Mouse (Mus musculus) CH12.LX (cell line): ENCODE results near the gene Lim2. TPM values are rescaled to one million over a fixed set of nuclear protein-coding genes. Genes with fewer than 3 reads are reported as not detected.
A peak's percentile ranks its signal among the peaks of the same experiment; 100 is the strongest.

ENCODE experiments used
- DNase-seq: peaks from one replicate; pipeline ENCODE4 v3.0.0-alpha.2; 2013; ENCODE audit errors: extremely low read depth
- H3K27ac ChIP-seq: 2 replicates; pipeline ENCODE4 v1.5.1; 2012; ENCODE audit warnings: low read depth, mild to moderate bottlenecking, control low read depth, moderate library complexity; ENCODE audit not compliant: insufficient read depth
- H3K27me3 ChIP-seq: replicated peaks from 2 replicates; pipeline ENCODE3; 2012; ENCODE audit warnings: inconsistent platforms
- H3K36me3 ChIP-seq, 2 experiments: replicated peaks in 1 of 2; 2 replicates each; pipeline versions ENCODE3 to v1.6.1; 2012; ENCODE audit warnings: inconsistent platforms in 1 of 2, low read length in 1 of 2, mild to moderate bottlenecking in 1 of 2, mixed read lengths in 1 of 2, moderate library complexity in 1 of 2; ENCODE audit not compliant: control insufficient read depth in 1 of 2, insufficient read depth in 1 of 2
- H3K4me1 ChIP-seq, 2 experiments: 2 replicates each; pipeline ENCODE4 v1.6.1; 2012; ENCODE audit warnings: inconsistent platforms in 1 of 2, moderate library complexity in 1 of 2; ENCODE audit not compliant: insufficient read depth in 2 of 2, control insufficient read depth in 1 of 2
- H3K4me2 ChIP-seq: 2 replicates; pipeline ENCODE4 v1.6.1; 2012; ENCODE audit warnings: low read depth, mild to moderate bottlenecking, control low read depth; ENCODE audit not compliant: poor library complexity, insufficient read depth, severe bottlenecking
- H3K4me3 ChIP-seq, 3 experiments: fragments of 150-350 bp in 1 of 3; sonication (generic) in 1 of 3; replicated peaks in 1 of 3; 2 replicates each; pipeline versions ENCODE3 to v1.5.1; 2011 to 2012; ENCODE audit warnings: low read depth in 2 of 3, low read length in 2 of 3, mild to moderate bottlenecking in 2 of 3, moderate library complexity in 2 of 3, control low read depth in 1 of 3, improper control_type of control experiment in 1 of 3, inconsistent platforms in 1 of 3, mixed read lengths in 1 of 3; ENCODE audit not compliant: poor library complexity in 1 of 3
- H3K79me2 ChIP-seq: replicated peaks from 2 replicates; pipeline ENCODE4 v1.6.1; 2012; ENCODE audit warnings: mild to moderate bottlenecking, moderate library complexity; ENCODE audit not compliant: control insufficient read depth, poor library complexity, insufficient read depth, severe bottlenecking; ENCODE audit errors: extremely low read depth
- H3K9ac ChIP-seq: 2 replicates; pipeline ENCODE4 v1.6.1; 2012; ENCODE audit warnings: low read depth, mild to moderate bottlenecking, control low read depth, moderate library complexity; ENCODE audit not compliant: insufficient read depth
- H3K9me3 ChIP-seq: replicated peaks from 2 replicates; pipeline ENCODE3; 2012; ENCODE audit warnings: low read length, inconsistent platforms, mixed read lengths
- BHLHE40 ChIP-seq: IDR thresholded peaks from 2 replicates; pipeline ENCODE4 v1.6.1; 2011; ENCODE audit warnings: mild to moderate bottlenecking, low read depth, low read length, improper control_type of control experiment
- CHD1 ChIP-seq: IDR thresholded peaks from 2 replicates; pipeline ENCODE4 v1.6.1; 2012; ENCODE audit warnings: low read depth, low read length, improper control_type of control experiment, inconsistent platforms
- CHD2 ChIP-seq: IDR thresholded peaks from 2 replicates; pipeline ENCODE4 v1.6.1; 2011; ENCODE audit warnings: low read length, improper control_type of control experiment
- CTCF ChIP-seq, 2 experiments: IDR thresholded peaks in 1 of 2; conservative IDR thresholded peaks in 1 of 2; 2 replicates each; pipeline ENCODE4 v1.5.1; 2011 to 2012; ENCODE audit warnings: low read depth in 2 of 2, low read length in 2 of 2, improper control_type of control experiment in 1 of 2, inconsistent platforms in 1 of 2, mild to moderate bottlenecking in 1 of 2, moderate library complexity in 1 of 2
- E2F4 ChIP-seq: IDR thresholded peaks from 2 replicates; pipeline ENCODE4 v1.6.1; 2011; ENCODE audit warnings: low read depth, low read length, improper control_type of control experiment; ENCODE audit not compliant: insufficient replicate concordance
- ELF1 ChIP-seq: IDR thresholded peaks from 2 replicates; pipeline ENCODE4 v1.6.1; 2014; ENCODE audit warnings: low read depth, mild to moderate bottlenecking, inconsistent platforms, low read length, improper control_type of control experiment
- EP300 ChIP-seq: IDR thresholded peaks from 2 replicates; pipeline ENCODE4 v1.6.1; 2011; ENCODE audit warnings: low read length, improper control_type of control experiment
- GABPA ChIP-seq: IDR thresholded peaks from 2 replicates; pipeline ENCODE4 v1.6.1; 2012; ENCODE audit warnings: low read depth, low read length, improper control_type of control experiment, inconsistent platforms; ENCODE audit not compliant: insufficient replicate concordance
- HCFC1 ChIP-seq: IDR thresholded peaks from 2 replicates; pipeline ENCODE4 v1.6.1; 2012; ENCODE audit warnings: low read depth, mild to moderate bottlenecking, inconsistent platforms, low read length, improper control_type of control experiment
- IRF4 ChIP-seq: IDR thresholded peaks from 2 replicates; pipeline ENCODE4 v1.6.1; 2014; ENCODE audit warnings: low read depth, mild to moderate bottlenecking, inconsistent platforms, low read length, improper control_type of control experiment
- JUND ChIP-seq: conservative IDR thresholded peaks from 2 replicates; pipeline ENCODE4 v1.6.1; 2011; ENCODE audit warnings: low read depth, low read length, improper control_type of control experiment
- KAT2A ChIP-seq: IDR thresholded peaks from 2 replicates; pipeline ENCODE4 v1.6.1; 2012; ENCODE audit warnings: low read length, improper control_type of control experiment, inconsistent platforms; ENCODE audit not compliant: insufficient replicate concordance
- MAFK ChIP-seq: IDR thresholded peaks from 2 replicates; pipeline ENCODE4 v1.6.1; 2011; ENCODE audit warnings: low read length, improper control_type of control experiment; ENCODE audit not compliant: insufficient replicate concordance
- MAX ChIP-seq: IDR thresholded peaks from 2 replicates; pipeline ENCODE4 v1.6.1; 2011; ENCODE audit warnings: low read length, improper control_type of control experiment
- MAZ ChIP-seq: IDR thresholded peaks from 2 replicates; pipeline ENCODE4 v1.6.1; 2012; ENCODE audit warnings: low read depth, mild to moderate bottlenecking, inconsistent platforms, low read length, improper control_type of control experiment, moderate library complexity
- MEF2A ChIP-seq: IDR thresholded peaks from 2 replicates; pipeline ENCODE4 v1.6.1; 2014; ENCODE audit warnings: low read depth, mild to moderate bottlenecking, inconsistent platforms, low read length, improper control_type of control experiment, borderline replicate concordance
- MXI1 ChIP-seq: IDR thresholded peaks from 2 replicates; pipeline ENCODE4 v1.6.1; 2011; ENCODE audit warnings: mild to moderate bottlenecking, low read depth, low read length, improper control_type of control experiment
- MYC ChIP-seq: IDR thresholded peaks from 2 replicates; pipeline ENCODE4 v1.6.1; 2011; ENCODE audit warnings: low read depth, mild to moderate bottlenecking, improper control_type of control experiment, low read length
- NELFE ChIP-seq: IDR thresholded peaks from 2 replicates; pipeline ENCODE4 v1.6.1; 2011; ENCODE audit warnings: low read depth, low read length, improper control_type of control experiment
- PAX5 ChIP-seq: IDR thresholded peaks from 2 replicates; pipeline ENCODE4 v1.6.1; 2012; ENCODE audit warnings: low read length, inconsistent platforms, mixed read lengths
- POLR2A ChIP-seq: IDR thresholded peaks from 2 replicates; pipeline ENCODE4 v1.6.1; 2011; ENCODE audit warnings: low read depth, mild to moderate bottlenecking, improper control_type of control experiment, low read length
- POLR2AphosphoS2 ChIP-seq: IDR thresholded peaks from 2 replicates; pipeline ENCODE4 v1.6.1; 2011; ENCODE audit warnings: low read depth, low read length, improper control_type of control experiment
- RAD21 ChIP-seq: IDR thresholded peaks from 2 replicates; pipeline ENCODE4 v1.6.1; 2011; ENCODE audit warnings: low read depth, mild to moderate bottlenecking, low read length, improper control_type of control experiment, moderate library complexity
- RCOR1 ChIP-seq: conservative IDR thresholded peaks from 2 replicates; pipeline ENCODE4 v1.6.1; 2012; ENCODE audit warnings: low read depth, mild to moderate bottlenecking, inconsistent platforms, low read length, improper control_type of control experiment
- SIN3A ChIP-seq: IDR thresholded peaks from 2 replicates; pipeline ENCODE4 v1.6.1; 2012; ENCODE audit warnings: low read length, improper control_type of control experiment, inconsistent platforms
- SMC3 ChIP-seq: IDR thresholded peaks from 2 replicates; pipeline ENCODE4 v1.6.1; 2011; ENCODE audit warnings: low read depth, low read length, improper control_type of control experiment
- TBP ChIP-seq: conservative IDR thresholded peaks from 2 replicates; pipeline ENCODE4 v1.6.1; 2011; ENCODE audit warnings: low read depth, low read length, improper control_type of control experiment
- TCF12 ChIP-seq: IDR thresholded peaks from 2 replicates; pipeline ENCODE4 v1.6.1; 2014; ENCODE audit warnings: low read depth, mild to moderate bottlenecking, inconsistent platforms, low read length, improper control_type of control experiment
- UBTF ChIP-seq: IDR thresholded peaks from 2 replicates; pipeline ENCODE4 v1.6.1; 2012; ENCODE audit warnings: low read depth, mild to moderate bottlenecking, inconsistent platforms, low read length, improper control_type of control experiment, moderate library complexity
- USF2 ChIP-seq: conservative IDR thresholded peaks from 2 replicates; pipeline ENCODE4 v1.6.1; 2011; ENCODE audit warnings: low read depth, low read length, improper control_type of control experiment
- ZC3H11A ChIP-seq: IDR thresholded peaks from 2 replicates; pipeline ENCODE4 v1.6.1; 2012; ENCODE audit warnings: low read depth, mild to moderate bottlenecking, inconsistent platforms, low read length, improper control_type of control experiment
- ZKSCAN1 ChIP-seq: IDR thresholded peaks from 2 replicates; pipeline ENCODE4 v1.6.1; 2012; ENCODE audit warnings: low read depth, inconsistent platforms, low read length, improper control_type of control experiment, borderline replicate concordance
- ZMIZ1 ChIP-seq: IDR thresholded peaks from 2 replicates; pipeline ENCODE4 v1.6.1; 2012; ENCODE audit warnings: low read depth, mild to moderate bottlenecking, inconsistent platforms, low read length, improper control_type of control experiment
- dilution Hi-C: fragments of 300-500 bp; cut with MboI; formaldehyde crosslinking; loops from 2 replicates; pipeline ENCODE4 v1.14.3; 2020; ENCODE audit warnings: low sequenced_read_pairs; ENCODE audit not compliant: extremely low pct_unique_long_range_greater_than_20kb, extremely low pct_ligation_motif_present
- in situ Hi-C: fragments of 300-500 bp; cut with MboI; formaldehyde crosslinking; loops from 3 replicates; pipeline ENCODE4 v1.14.3; 2019; ENCODE audit warnings: low sequenced_read_pairs, low pct_ligation_motif_present, low pct_unique_long_range_greater_than_20kb, mixed read lengths
- polyA plus RNA-seq: library from polyadenylated mRNA; unstranded; fragments of >175 nt; gene quantifications from 2 replicates; pipeline ENCODE4 v1.2.1, GENCODE M21; 2012; ENCODE audit warnings: low read depth; ENCODE audit not compliant: insufficient read length
- total RNA-seq, 2 experiments: library from RNA; depleted of rRNA; stranded (reverse); fragments of 300-350 nt in 1 of 2; fragments of >200 nt in 1 of 2; gene quantifications; 2 replicates each; pipeline ENCODE4 v1.2.3; 2012 to 2014

The Lim2 gene
- total and polyA plus RNA-seq, 3 experiments: 0.10 TPM; not detected in 2

DNA sequence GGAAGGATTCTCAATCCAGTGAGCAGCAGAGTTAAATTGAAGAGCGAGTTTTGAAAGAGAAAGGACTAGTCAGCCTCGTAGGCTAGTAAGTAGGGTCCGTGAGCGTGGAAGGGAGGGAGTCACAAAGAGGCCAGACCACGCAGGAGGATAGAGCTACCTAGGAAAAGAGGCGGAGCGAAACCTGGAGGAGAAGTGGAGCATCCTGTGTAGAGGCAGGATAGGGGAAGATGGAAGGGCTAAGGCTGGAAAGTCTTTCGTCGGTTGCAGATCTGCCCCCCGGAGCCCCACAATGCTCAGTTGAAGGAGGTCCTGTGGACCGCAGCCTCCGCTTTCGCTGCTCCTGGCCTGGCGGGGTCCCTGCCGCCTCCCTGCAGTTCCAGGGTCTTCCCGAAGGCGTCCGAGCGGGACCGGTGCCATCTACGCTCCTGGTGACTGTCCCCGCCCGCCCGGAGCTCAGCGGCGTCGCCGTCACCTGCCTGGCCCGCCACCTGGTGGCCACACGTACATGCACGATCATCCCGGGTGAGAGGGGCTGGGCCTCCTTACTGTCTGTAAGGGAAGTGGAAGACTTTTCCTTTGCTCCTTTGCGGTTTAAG, 38.7 kb downstream of the Lim2 start:
- Histone ChIP-seq H3K36me3 (no peaks in the 10 kb centered on the region), H3K4me3 (peak overlapping the region; percentile 60 to 68 (median 66)), H3K9me3 (no peaks in the 10 kb centered on the region), H3K79me2 (no peaks in the 10 kb centered on the region), H3K9ac (no peak overlapping the region), H3K27ac (no peak overlapping the region), H3K27me3 (no peaks in the 10 kb centered on the region), H3K4me1 (peaks cover 3 to 8% of the 10 kb centered on the region in 2 experiments; a peak in 3 of 4 replicates), H3K4me2 (peak overlapping the region; percentile 68)
- in situ Hi-C loops (loop anchor here (10.0 kb wide), 2 partner anchors 121 to 181 kb away; no protein-coding TSS in a partner anchor), dilution Hi-C loops (no loop called here)
- TF ChIP-seq USF2 (no peak), ZMIZ1 (no peak), RAD21 (peak; percentile 75), MXI1 (0 out of 2 replicates have a peak, but pooled peaks have one; percentile 42), CTCF (conservative IDR thresholded peaks at IDR 0.05 in 1 of 2, IDR thresholded peaks at IDR 0.05 in 1 of 2; ENCODE audit: low read depth in 2 of 2, low read length in 2 of 2) (peak; percentile 31 to 97; a peak in 2 of 4 replicates), CHD1 (no peak), UBTF (no peak), CHD2 (no peak), MAFK (no peak), NELFE (peak; percentile 49; the same call in 1 of the 2 replicates), E2F4 (no peak), RCOR1 (no peak), EP300 (no peak), ZC3H11A (peak; percentile 42; the same call in 1 of the 2 replicates), ZKSCAN1 (no peak), BHLHE40 (peak; percentile 69; the same call in 1 of the 2 replicates), IRF4 (no peak), SMC3 (peak; percentile 96), MYC (no peak), JUND (no peak), HCFC1 (no peak), KAT2A (no peak), MEF2A (no peak), GABPA (no peak), MAZ (peak; percentile 90), TCF12 (no peak), ELF1 (peak; percentile 19; the same call in 1 of the 2 replicates), TBP (no peak), POLR2AphosphoS2 (no peak), PAX5 (no peak), MAX (peak; percentile 21; the same call in 1 of the 2 replicates), SIN3A (no peak), POLR2A (no peak)
- DNase-seq: peak; percentile 76
